Mouse (Mus musculus) heart, adult 2 months (tissue): ENCODE measurements around the gene Coro6. TPM values are rescaled to one million over a fixed set of nuclear protein-coding genes. Genes with fewer than 3 reads are reported as not detected.
A peak's percentile ranks its signal among the peaks of the same experiment; 100 is the strongest.

Experiments used
- DNase-seq, 2 experiments: peaks; one replicate each; pipeline ENCODE4 v3.0.0; 2021
- H3K27ac ChIP-seq: fragments of 200-600 bp; 2 replicates; pipeline ENCODE4 v1.8.1; 2022
- H3K27me3 ChIP-seq: fragments of 200-500 bp; 2 replicates; pipeline ENCODE4 v1.6.1; 2012; ENCODE audit warnings: mild to moderate bottlenecking, low read length, inconsistent platforms, mixed read lengths; ENCODE audit not compliant: control insufficient read depth, insufficient read depth
- H3K36me3 ChIP-seq: fragments of 200-500 bp; 2 replicates; pipeline ENCODE4 v1.6.1; 2012; ENCODE audit warnings: low read length, inconsistent platforms; ENCODE audit not compliant: control insufficient read depth, insufficient read depth
- H3K4me1 ChIP-seq: fragments of 200-500 bp; 2 replicates; pipeline ENCODE4 v1.6.1; 2011; ENCODE audit warnings: low read length; ENCODE audit not compliant: control insufficient read depth, insufficient read depth
- H3K4me3 ChIP-seq: fragments of 200-600 bp; 2 replicates; pipeline ENCODE4 v1.8.1; 2022
- H3K79me2 ChIP-seq: fragments of 200-500 bp; replicated peaks from 2 replicates; pipeline ENCODE4 v1.6.1; 2012; ENCODE audit warnings: mild to moderate bottlenecking, inconsistent platforms, low read length, moderate library complexity, mixed read lengths; ENCODE audit not compliant: control insufficient read depth, insufficient read depth
- H3K9ac ChIP-seq: fragments of 200-500 bp; 2 replicates; pipeline ENCODE4 v1.6.1; 2012; ENCODE audit warnings: low read depth, mild to moderate bottlenecking, control low read depth, inconsistent platforms, low read length, mixed read lengths
- CTCF ChIP-seq: fragments of 200-600 bp; IDR thresholded peaks from 2 replicates; pipeline ENCODE4 v1.8.1; 2022; ENCODE audit warnings: antibody characterized with exemption, mild to moderate bottlenecking, moderate library complexity
- EP300 ChIP-seq: fragments of 200-500 bp; IDR thresholded peaks from 2 replicates; pipeline ENCODE4 v1.6.1; 2011; ENCODE audit warnings: low read depth, low read length, control low read depth; ENCODE audit not compliant: insufficient read depth
- POLR2A ChIP-seq: fragments of 200-500 bp; IDR thresholded peaks from 2 replicates; pipeline ENCODE4 v1.6.1; 2011; ENCODE audit warnings: mild to moderate bottlenecking, low read depth, low read length, control low read depth; ENCODE audit not compliant: insufficient read depth
- WGBS: fragments of 180-500 bp; shearing (Covaris S2); methylation state at CpG from one replicate; pipeline ENCODE4 v1.1.7; 2018; 5-methylcytosine and 5-hydroxymethylcytosine counted together
- intact Hi-C: fragments of 180-260 bp; cut with DNase I; formaldehyde crosslinking; loops from one replicate; pipeline ENCODE4 v1.15.1; 2025
- polyA plus RNA-seq: library from polyadenylated mRNA; depleted of rRNA; stranded (reverse); fragments of >200 nt; gene quantifications from 2 replicates; pipeline ENCODE4 v1.2.3, GENCODE M21; 2012
- total RNA-seq, 2 experiments: library from RNA; stranded (reverse); gene quantifications; 2 replicates each; pipeline ENCODE4 v1.2.3; 2021

Coro6 gene
- total and polyA plus RNA-seq, 3 experiments: 207 to 482 (median 213) TPM

- TF ChIP-seq EP300: no peak
- TF ChIP-seq CTCF: no peak
- no peak for TF ChIP-seq POLR2A
These were observed 44.7 kb downstream of the Coro6 start for GRCm38 (mm10) chr11:77506941-77507340.

GRCm38 (mm10) chr11:77507426-77507825 is 45.2 kb downstream of the Coro6 start:
- DNase-seq: peak in 1 of 2 experiments; percentile 24
- H3K4me3 ChIP-seq: no peak overlapping the region
- intact Hi-C loops: loop anchor here (5.0 kb wide), 1 partner anchor 120 kb away; no protein-coding TSS in a partner anchor
- no peaks in the 10 kb centered on the region for H3K36me3 ChIP-seq
- H3K27ac ChIP-seq: no peak overlapping the region
- H3K4me1 ChIP-seq: peaks cover 11% of the 10 kb centered on the region
- 71% methylated on average over 4 of the region's 4 CpGs for WGBS
- no peak overlapping the region for H3K9ac ChIP-seq
- TF ChIP-seq POLR2A (no peak), EP300 (no peak), CTCF (no peak)
- H3K27me3 ChIP-seq: no peaks in the 10 kb centered on the region
- no peaks in the 10 kb centered on the region for H3K79me2 ChIP-seq

More at GRCm38 (mm10) chr11:77506941-77507340, 44.7 kb downstream of the Coro6 start:
- H3K4me3 ChIP-seq: no peak overlapping the region
- H3K4me1 ChIP-seq: peaks cover 11% of the 10 kb centered on the region
- 89% methylated on average over 6 of the region's 6 CpGs for WGBS
- H3K9ac ChIP-seq: no peak overlapping the region
- no peaks in the 10 kb centered on the region for H3K36me3 ChIP-seq
- intact Hi-C loops: loop anchor here (5.0 kb wide), 1 partner anchor 120 kb away; no protein-coding TSS in a partner anchor
- H3K27ac ChIP-seq: no peak overlapping the region
- no peak for DNase-seq
- H3K79me2 ChIP-seq: no peaks in the 10 kb centered on the region
- no peaks in the 10 kb centered on the region for H3K27me3 ChIP-seq

GRCm38 (mm10) chr11:77508068-77509021 is 46.1 kb downstream of the Coro6 start:
- intact Hi-C loops: loop anchor here (5.0 kb wide), 1 partner anchor 119 kb away; no protein-coding TSS in a partner anchor
- WGBS: 22% methylated on average over 49 of the region's 49 CpGs
- H3K36me3 ChIP-seq: no peaks in the 10 kb centered on the region
- TF ChIP-seq CTCF (peak; percentile 98; the same call in 1 of the 2 replicates), POLR2A (peak; percentile 58), EP300 (peak; percentile 50; the same call in 1 of the 2 replicates)
- no peaks in the 10 kb centered on the region for H3K27me3 ChIP-seq
- H3K9ac ChIP-seq: peak overlapping the region; percentile 73
- H3K27ac ChIP-seq: peak overlapping the region; percentile 75
- H3K79me2 ChIP-seq: no peaks in the 10 kb centered on the region
- H3K4me3 ChIP-seq: peak overlapping the region; percentile 49
- peaks cover 8% of the 10 kb centered on the region for H3K4me1 ChIP-seq
- DNase-seq: peak; percentile 88 to 91

GRCm38 (mm10) chr11:77511336-77511735 is 49.1 kb downstream of the Coro6 start:
- H3K79me2 ChIP-seq: no peaks in the 10 kb centered on the region
- no peaks in the 10 kb centered on the region for H3K36me3 ChIP-seq
- H3K27ac ChIP-seq: no peak overlapping the region
- WGBS: 75% methylated on average over 5 of the region's 5 CpGs
- H3K4me3 ChIP-seq: no peak overlapping the region
- H3K27me3 ChIP-seq: no peaks in the 10 kb centered on the region
- no peak for DNase-seq
- intact Hi-C loops: loop anchor here (5.0 kb wide), 1 partner anchor 176 kb away; the partner anchor contains the start of gene Nufip2
- no peak for TF ChIP-seq CTCF
- TF ChIP-seq POLR2A: no peak
- TF ChIP-seq EP300: no peak
- no peak overlapping the region for H3K9ac ChIP-seq
- H3K4me1 ChIP-seq: peaks cover 13% of the 10 kb centered on the region

GRCm38 (mm10) chr11:77512891-77513810 is 50.9 kb downstream of the Coro6 start:
- peak overlapping the region; percentile 81 for H3K9ac ChIP-seq
- TF ChIP-seq CTCF (peak; percentile 30), POLR2A (peak; percentile 96), EP300 (no peak)
- H3K27ac ChIP-seq: peak overlapping the region; percentile 89
- peaks cover 11% of the 10 kb centered on the region for H3K4me1 ChIP-seq
- no peaks in the 10 kb centered on the region for H3K79me2 ChIP-seq
- peak; percentile 91 to 93 for DNase-seq
- no peaks in the 10 kb centered on the region for H3K27me3 ChIP-seq
- no peaks in the 10 kb centered on the region for H3K36me3 ChIP-seq
- WGBS: under 1% methylated on average over 67 of the region's 84 CpGs
- intact Hi-C loops: loop anchor here (1.0 to 5.0 kb wide), 2 partner anchors 22 to 174 kb away; partner anchors contain the start of gene Nufip2
- H3K4me3 ChIP-seq: peak overlapping the region; percentile 94
